Mouse (Mus musculus): ENCODE data around the gene Slc26a8. TPM values are rescaled to one million over a fixed set of nuclear protein-coding genes. Genes with fewer than 3 reads are reported as not detected.

The Slc26a8 gene
- polyA plus RNA-seq, 1 experiment = 8.6 TPM

DNA sequence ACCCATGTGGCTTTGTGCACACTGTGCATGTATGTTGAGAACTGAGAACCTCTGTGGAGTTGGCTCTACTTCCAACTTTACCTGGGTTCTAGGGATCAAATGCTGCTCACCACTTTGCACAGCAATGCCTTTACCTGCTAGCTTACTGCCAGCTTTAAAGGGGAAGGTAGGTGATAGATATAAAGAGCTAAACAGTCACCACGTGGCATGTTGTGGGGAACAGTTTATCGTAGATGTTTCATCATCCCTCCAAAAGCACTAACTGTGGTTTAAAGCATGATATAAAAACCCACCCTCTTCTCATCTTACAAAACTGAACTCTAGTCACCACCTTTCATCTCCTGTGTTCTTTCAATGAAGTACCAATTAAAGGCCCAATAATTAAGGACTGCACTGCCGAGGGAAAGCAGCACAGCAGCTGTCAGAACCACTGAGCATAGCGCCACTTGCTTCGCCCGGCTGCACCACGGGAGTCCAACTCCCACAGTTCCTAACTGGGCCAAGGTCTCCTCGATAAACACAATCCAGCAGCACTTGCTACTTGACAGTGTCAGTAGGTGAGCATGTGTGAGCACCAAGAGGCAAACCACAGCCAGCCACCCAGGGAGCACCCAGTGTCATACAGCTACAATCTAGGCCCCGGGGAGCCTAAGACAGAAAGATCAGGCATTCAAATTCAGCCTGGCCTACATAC is 88.3 kb downstream of the Slc26a8 start:
- no peak for DNase-seq (ENCODE audit: extremely low spot score in 1 of 2, low spot score in 1 of 2)

DNA sequence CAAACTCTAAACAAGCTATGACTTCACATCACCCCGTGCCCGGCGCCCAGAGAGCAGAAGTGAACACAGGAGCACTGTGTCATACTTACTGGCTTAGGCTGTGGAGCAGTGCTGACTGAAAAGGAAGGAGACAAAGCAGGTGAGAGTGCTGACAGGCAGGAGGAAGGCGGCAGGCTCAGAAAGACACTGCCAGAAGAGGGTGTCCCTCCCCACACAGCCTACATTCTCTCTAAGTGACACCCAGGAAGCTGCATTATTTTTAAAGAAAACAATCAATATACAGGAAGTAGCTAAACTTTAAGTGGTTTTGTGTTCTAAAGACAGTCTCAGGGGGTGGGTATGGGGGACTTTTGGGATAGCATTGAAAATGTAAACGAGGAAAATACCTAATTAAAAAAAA is 89.3 kb downstream of the Slc26a8 start:
- DNase-seq (ENCODE audit: extremely low spot score in 1 of 2, low spot score in 1 of 2) = no peak

DNA sequence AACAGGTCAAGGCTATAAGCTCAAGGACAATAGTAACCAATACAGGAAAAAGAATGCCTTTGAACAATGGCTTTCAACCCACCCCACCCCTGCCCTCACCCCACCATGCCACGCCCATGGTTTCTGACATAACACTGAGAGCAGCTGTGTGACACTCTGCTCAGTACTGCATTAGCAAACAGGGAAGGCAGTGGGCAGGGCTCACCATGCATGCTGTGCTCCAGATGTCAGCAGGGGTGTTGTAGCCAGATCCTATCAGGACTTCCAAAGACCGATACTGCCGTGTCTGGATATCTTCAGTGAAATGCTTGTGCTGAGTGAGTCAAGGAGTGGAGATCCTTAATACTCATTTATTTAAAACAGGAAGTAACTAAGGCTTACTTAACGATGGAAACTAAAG is 96.1 kb downstream of the Slc26a8 start:
- DNase-seq (ENCODE audit: extremely low spot score in 1 of 2, low spot score in 1 of 2) = no peak

DNA sequence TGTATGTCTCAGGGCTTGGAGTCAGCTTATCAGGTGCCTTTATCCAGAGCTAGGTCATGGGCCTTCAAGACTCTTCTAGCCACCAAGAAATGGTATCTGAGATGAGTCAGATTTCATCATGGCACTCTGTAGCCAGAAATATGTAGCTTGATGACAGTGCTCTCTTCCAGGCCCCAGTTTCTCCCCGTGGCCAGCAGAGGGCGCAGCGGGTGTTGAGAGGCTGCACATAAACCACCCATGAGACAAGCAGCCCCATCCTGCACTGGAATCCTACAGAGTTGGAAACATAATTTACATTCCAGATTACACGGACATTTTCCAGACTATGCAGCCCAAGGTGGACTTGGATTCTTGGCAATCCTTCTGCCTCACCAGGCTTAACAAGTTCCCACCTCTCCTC is 97.0 kb downstream of the Slc26a8 start:
- peak; percentile 37 to 86 for DNase-seq (ENCODE audit: extremely low spot score in 1 of 2, low spot score in 1 of 2)

DNA sequence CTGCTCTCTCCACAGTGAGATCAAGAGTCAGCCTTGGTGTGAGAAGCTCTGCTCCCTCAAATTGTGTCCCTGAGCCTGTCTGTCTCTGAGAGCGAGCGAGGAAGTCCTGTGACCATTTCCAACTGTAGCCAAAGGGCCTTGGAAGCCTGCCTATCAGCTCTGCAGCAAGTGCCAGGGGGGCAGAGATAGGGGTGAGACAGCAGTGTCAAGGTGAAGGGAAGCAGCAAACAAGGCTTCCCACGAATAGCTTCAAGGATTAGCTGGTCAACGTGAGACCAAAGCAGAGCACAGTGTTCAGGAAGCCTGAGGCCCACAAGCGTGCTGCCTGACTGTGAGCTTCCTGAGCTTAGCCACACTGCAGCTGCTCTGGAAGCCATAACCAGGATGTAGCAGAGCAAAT is 98.6 kb downstream of the Slc26a8 start:
- no peak for DNase-seq (ENCODE audit: extremely low spot score in 1 of 2, low spot score in 1 of 2)

DNA sequence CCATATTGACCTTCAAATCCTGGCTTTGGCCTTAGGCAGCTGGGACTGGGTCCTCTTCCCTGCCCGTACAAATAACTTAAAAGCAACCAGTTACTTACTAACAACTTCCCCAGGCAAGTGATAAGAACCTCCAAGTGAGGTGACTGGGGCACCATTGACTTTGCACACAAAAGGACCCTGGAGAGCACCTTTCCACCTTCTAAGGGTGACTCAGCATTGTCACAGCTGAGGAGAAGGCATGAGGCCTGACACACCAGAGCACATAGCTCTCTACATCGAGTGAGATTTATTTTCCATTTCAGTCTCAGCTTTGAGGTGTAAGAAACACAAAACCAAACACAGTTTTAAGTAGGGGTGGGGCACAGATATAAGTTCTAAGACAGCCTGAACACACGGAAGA is 99.4 kb downstream of the Slc26a8 start:
- DNase-seq (ENCODE audit: extremely low spot score in 1 of 2, low spot score in 1 of 2) = no peak

DNA sequence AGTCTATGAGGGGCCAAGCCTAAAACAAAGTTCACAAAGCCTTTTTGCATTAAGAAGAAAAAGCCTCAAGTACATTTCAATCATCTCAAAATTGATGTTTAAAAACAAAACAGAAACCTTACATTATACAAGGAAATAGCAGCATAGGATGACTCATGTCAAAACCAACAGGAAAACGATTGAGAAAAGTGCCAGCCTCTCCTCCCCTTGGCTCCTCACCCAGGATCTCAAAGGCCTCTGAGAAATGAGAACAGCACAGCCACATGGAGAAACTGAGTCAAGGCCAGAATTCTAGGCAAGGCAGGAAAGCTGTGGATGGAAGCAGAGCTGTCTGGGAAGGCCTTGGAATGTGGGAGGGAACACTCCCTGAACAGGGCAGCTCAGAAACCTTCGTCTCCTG is 101.4 kb downstream of the Slc26a8 start:
- DNase-seq (ENCODE audit: extremely low spot score in 1 of 2, low spot score in 1 of 2) = no peak

Other genes starting within 250 kb of the Slc26a8 start
- gene Fkbp5, start 172.7 kb downstream of the Slc26a8 start, polyA plus RNA-seq (2012; rRNA removed) = 16.3 and 18.9 TPM in 2 replicates
- not detected in 2 replicates for gene Armc12, start 159.4 kb downstream of the Slc26a8 start, polyA plus RNA-seq (2012; rRNA removed)
- gene Clpsl2, start 140.8 kb downstream of the Slc26a8 start, polyA plus RNA-seq (2012; rRNA removed) = not detected in 2 replicates
- gene Clps, start 129.5 kb downstream of the Slc26a8 start, polyA plus RNA-seq (2012; rRNA removed) = 0.18 TPM in 1 of 2 replicates, not detected in the other
- gene Lhfpl5, start 114.6 kb downstream of the Slc26a8 start, polyA plus RNA-seq (2012; rRNA removed) = 8.4 and 8.5 TPM in 2 replicates
- gene Srpk1, start 67.5 kb downstream of the Slc26a8 start, polyA plus RNA-seq (2012; rRNA removed) = 58.6 and 65.0 TPM in 2 replicates
- gene Mapk14, start 1.1 kb upstream of the Slc26a8 start, polyA plus RNA-seq (2012; rRNA removed) = 108 and 110 TPM in 2 replicates
- 0.95 and 1.1 TPM in 2 replicates for gene AC170998.1, start 35.9 kb upstream of the Slc26a8 start, polyA plus RNA-seq (2012; rRNA removed)
- 0.88 and 0.92 TPM in 2 replicates for gene Mapk13, start 79.1 kb upstream of the Slc26a8 start, polyA plus RNA-seq (2012; rRNA removed)
- gene Brpf3, start 110.9 kb upstream of the Slc26a8 start, polyA plus RNA-seq (2012; rRNA removed) = 39.0 and 44.3 TPM in 2 replicates
- gene Pnpla1, start 168.2 kb upstream of the Slc26a8 start, polyA plus RNA-seq (2012; rRNA removed) = 0.22 and 0.23 TPM in 2 replicates
- 6.6 and 8.3 TPM in 2 replicates for gene 4930539E08Rik, start 225.1 kb upstream of the Slc26a8 start, polyA plus RNA-seq (2012; rRNA removed)